Mouse (Mus musculus) liver, embryonic 14.5 days (tissue): ENCODE results near the gene Fmn2.

ENCODE experiments used
- CTCF ChIP-seq: IDR thresholded peaks from 2 replicates; pipeline ENCODE4 v1.5.1; 2016; ENCODE audit warnings: antibody characterized with exemption, low read depth, control low read depth
- EP300 ChIP-seq: IDR thresholded peaks from 2 replicates; pipeline ENCODE4 v1.6.1; 2016; ENCODE audit warnings: antibody characterized with exemption, low read depth

GRCm38 (mm10) chr1:174674586-174674985, 173.0 kb downstream of the Fmn2 start:
- TF ChIP-seq CTCF (peak; percentile 68), EP300 (no peak)
